ENCODE assay signal across 26 mouse cellular contexts in the genomic region with DNA sequence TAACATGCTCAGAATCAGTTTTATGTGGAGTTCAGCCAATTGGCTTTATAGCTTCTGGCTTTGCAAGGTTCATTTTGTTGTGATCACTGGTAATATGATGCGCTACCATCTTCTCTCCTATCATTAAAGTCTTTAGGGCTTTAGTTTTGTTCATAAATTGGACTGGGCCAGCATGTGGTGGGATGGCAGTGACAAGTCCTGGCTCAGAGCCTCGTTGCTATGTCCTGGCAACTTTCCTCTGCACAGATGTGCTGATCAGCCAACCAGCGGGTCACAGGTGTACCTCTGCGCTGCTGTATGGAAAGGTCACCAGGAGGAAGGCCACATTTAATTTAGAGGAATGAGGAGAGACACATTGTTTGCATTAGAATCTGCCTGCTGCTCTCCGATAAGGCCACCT.
A peak's percentile ranks its signal among the peaks of the same experiment; 100 is the strongest.
DNase-seq lines count a peak whose midpoint lies in the region; ATAC-seq and TF ChIP-seq lines count a peak whose summit lies in the region.
"Had no signal": no experiment of that assay in that cellular context is flagged by ENCODE, and none has a peak within 500 bp of the region (broad histone marks: within the 10 kb centered on the region; RNA-seq: fewer than 3 reads in every experiment).

No protein-coding gene starts in this region.

- H3K4me1 ChIP-seq in forebrain, embryonic 12.5 days: no peaks in the 10 kb centered on the region
- no peaks in the 10 kb centered on the region for H3K4me1 ChIP-seq in forebrain, embryonic 10.5 days
- H3K4me1 ChIP-seq in hindbrain, embryonic 15.5 days (replicated peaks): no peaks in the 10 kb centered on the region
- no peaks in the 10 kb centered on the region for H3K4me1 ChIP-seq in hindbrain, embryonic 10.5 days (replicated peaks)
- peaks cover 6% of the 10 kb centered on the region for H3K4me1 ChIP-seq in neural tube, embryonic 13.5 days (replicated peaks)
- H3K4me1 ChIP-seq in midbrain, postnatal 0 days (ENCODE audit: insufficient read depth, low read length): no peaks in the 10 kb centered on the region
- H3K4me1 ChIP-seq: embryonic facial prominence, embryonic 13.5 days; heart, embryonic 13.5 days; intestine, embryonic 15.5 days; liver, embryonic 12.5 days had no signal

- no peaks in the 10 kb centered on the region for H3K9me3 ChIP-seq in forebrain, embryonic 12.5 days
- H3K9me3 ChIP-seq in forebrain, embryonic 10.5 days: no peaks in the 10 kb centered on the region
- H3K9me3 ChIP-seq in hindbrain, embryonic 15.5 days: no peaks in the 10 kb centered on the region
- H3K9me3 ChIP-seq in hindbrain, embryonic 10.5 days: no peaks in the 10 kb centered on the region
- no peaks in the 10 kb centered on the region for H3K9me3 ChIP-seq in neural tube, embryonic 13.5 days
- no peaks in the 10 kb centered on the region for H3K9me3 ChIP-seq in midbrain, postnatal 0 days (ENCODE audit: low read length)
- H3K9me3 ChIP-seq: embryonic facial prominence, embryonic 13.5 days; forebrain, embryonic 15.5 days; heart, embryonic 13.5 days; intestine, embryonic 15.5 days; liver, embryonic 12.5 days had no signal

- H3K27me3 ChIP-seq in forebrain, embryonic 12.5 days: no peaks in the 10 kb centered on the region
- H3K27me3 ChIP-seq in forebrain, embryonic 10.5 days (ENCODE audit: poor library complexity, severe bottlenecking): no peaks in the 10 kb centered on the region
- H3K27me3 ChIP-seq in hindbrain, embryonic 15.5 days: no peaks in the 10 kb centered on the region
- H3K27me3 ChIP-seq in hindbrain, embryonic 10.5 days (ENCODE audit: insufficient read depth, poor library complexity, severe bottlenecking): no peaks in the 10 kb centered on the region
- H3K27me3 ChIP-seq in neural tube, embryonic 13.5 days: no peaks in the 10 kb centered on the region
- H3K27me3 ChIP-seq in midbrain, postnatal 0 days (ENCODE audit: insufficient read depth, low read length): no peaks in the 10 kb centered on the region
- H3K27me3 ChIP-seq: embryonic facial prominence, embryonic 13.5 days; forebrain, embryonic 15.5 days; heart, embryonic 13.5 days; intestine, embryonic 15.5 days; liver, embryonic 12.5 days had no signal

- no peak for TF ChIP-seq CTCF in midbrain, postnatal 0 days (IDR thresholded peaks at IDR 0.05)

- H3K4me3 ChIP-seq in forebrain, embryonic 12.5 days (replicated peaks): no peak overlapping the region
- H3K4me3 ChIP-seq in forebrain, embryonic 10.5 days: no peak overlapping the region
- no peak overlapping the region for H3K4me3 ChIP-seq in hindbrain, embryonic 15.5 days
- H3K4me3 ChIP-seq in hindbrain, embryonic 10.5 days: no peak overlapping the region
- H3K4me3 ChIP-seq in neural tube, embryonic 13.5 days: no peak overlapping the region
- no peak overlapping the region for H3K4me3 ChIP-seq in midbrain, postnatal 0 days (ENCODE audit: low read depth, low read length)
- H3K4me3 ChIP-seq: embryonic facial prominence, embryonic 13.5 days; erythroblast, embryonic 14.5 days; forebrain, embryonic 15.5 days; heart, embryonic 13.5 days; intestine, embryonic 15.5 days; layer of hippocampus, adult 2 months; left cerebral cortex, adult 2 months; liver, embryonic 12.5 days had no signal

- 71% methylated on average over 5 of the region's 5 CpGs for WGBS in forebrain, embryonic 12.5 days
- 77% methylated on average over 5 of the region's 5 CpGs for WGBS in forebrain, embryonic 10.5 days
- WGBS in hindbrain, embryonic 15.5 days: 58% methylated on average over 5 of the region's 5 CpGs
- WGBS in hindbrain, embryonic 10.5 days: 84% methylated on average over 5 of the region's 5 CpGs
- WGBS in neural tube, embryonic 13.5 days: 56% methylated on average over 5 of the region's 5 CpGs
- 74% methylated on average over 5 of the region's 5 CpGs for WGBS in midbrain, postnatal 0 days

- 0 out of 2 replicates have a peak, but pooled peaks have one; percentile 6 for ATAC-seq in forebrain, embryonic 12.5 days (ENCODE audit: low FRiP score)
- ATAC-seq in hindbrain, embryonic 15.5 days (ENCODE audit: low FRiP score, low read depth): peak; percentile 42; the same call in 1 of the 2 replicates
- ATAC-seq in neural tube, embryonic 13.5 days (ENCODE audit: low read depth): peak; percentile 82
- no peak for ATAC-seq in midbrain, postnatal 0 days (ENCODE audit: low FRiP score)
- ATAC-seq: CD4-positive, CD25-positive, alpha-beta regulatory T cell, adult 4 months; forebrain, embryonic 15.5 days; intestine, embryonic 15.5 days; liver, embryonic 12.5 days; liver, postnatal 0 days had no signal

- DNase-seq in forebrain, embryonic 10.5 days (ENCODE audit: extremely low spot score, low spot score): no peak
- no peak for DNase-seq in hindbrain, embryonic 10.5 days (ENCODE audit: low spot score)
- DNase-seq in neural tube, embryonic 10.5 days (ENCODE audit: extremely low spot score, low spot score): no peak
- DNase-seq in midbrain, postnatal 0 days (ENCODE audit: low spot score): peak; percentile 25
- DNase-seq: adrenal gland, postnatal 14 days; cerebellum, adult 18-20 months; embryo, embryonic 11 days; heart, postnatal 10 days; kidney, adult 2 months; kidney, postnatal 36 days; liver, postnatal 0 days; lung, postnatal 36 days; thymus, adult 2 months; thymus, postnatal 36 days had no signal

- H3K27ac ChIP-seq in forebrain, embryonic 12.5 days: no peak overlapping the region
- H3K27ac ChIP-seq in forebrain, embryonic 10.5 days: no peak overlapping the region
- no peak overlapping the region for H3K27ac ChIP-seq in hindbrain, embryonic 15.5 days (replicated peaks)
- H3K27ac ChIP-seq in hindbrain, embryonic 10.5 days: no peak overlapping the region
- H3K27ac ChIP-seq in neural tube, embryonic 13.5 days (replicated peaks): no peak overlapping the region
- H3K27ac ChIP-seq in midbrain, postnatal 0 days (ENCODE audit: low read depth, low read length): no peak overlapping the region
- H3K27ac ChIP-seq: embryonic facial prominence, embryonic 13.5 days; forebrain, embryonic 15.5 days; heart, embryonic 13.5 days; intestine, embryonic 15.5 days; layer of hippocampus, adult 2 months; left cerebral cortex, adult 2 months; liver, embryonic 12.5 days had no signal

- no peak overlapping the region for H3K9ac ChIP-seq in forebrain, embryonic 12.5 days
- no peak overlapping the region for H3K9ac ChIP-seq in hindbrain, embryonic 15.5 days
- H3K9ac ChIP-seq in neural tube, embryonic 13.5 days: no peak overlapping the region
- H3K9ac ChIP-seq in midbrain, postnatal 0 days (replicated peaks; ENCODE audit: low read length, poor library complexity, severe bottlenecking): no peak overlapping the region
- H3K9ac ChIP-seq: embryonic facial prominence, embryonic 13.5 days; forebrain, embryonic 15.5 days; heart, embryonic 13.5 days; intestine, embryonic 15.5 days; liver, embryonic 12.5 days; liver, postnatal 0 days had no signal

- no peak overlapping the region for H3K4me2 ChIP-seq in forebrain, embryonic 12.5 days
- no peak overlapping the region for H3K4me2 ChIP-seq in hindbrain, embryonic 15.5 days
- no peak overlapping the region for H3K4me2 ChIP-seq in neural tube, embryonic 13.5 days
- H3K4me2 ChIP-seq in midbrain, postnatal 0 days (ENCODE audit: low read depth, low read length, poor library complexity, severe bottlenecking): no peak overlapping the region
- H3K4me2 ChIP-seq: embryonic facial prominence, embryonic 13.5 days; forebrain, embryonic 15.5 days; heart, embryonic 13.5 days; intestine, embryonic 15.5 days; liver, embryonic 12.5 days had no signal

- H3K36me3 ChIP-seq in forebrain, embryonic 12.5 days (replicated peaks): no peaks in the 10 kb centered on the region
- H3K36me3 ChIP-seq in forebrain, embryonic 10.5 days (replicated peaks): no peaks in the 10 kb centered on the region
- no peaks in the 10 kb centered on the region for H3K36me3 ChIP-seq in hindbrain, embryonic 15.5 days
- no peaks in the 10 kb centered on the region for H3K36me3 ChIP-seq in hindbrain, embryonic 10.5 days
- H3K36me3 ChIP-seq in neural tube, embryonic 13.5 days: no peaks in the 10 kb centered on the region
- H3K36me3 ChIP-seq in midbrain, postnatal 0 days (ENCODE audit: insufficient read depth, low read length): no peaks in the 10 kb centered on the region
- H3K36me3 ChIP-seq: embryonic facial prominence, embryonic 13.5 days; forebrain, embryonic 15.5 days; heart, embryonic 13.5 days; intestine, embryonic 15.5 days; liver, embryonic 12.5 days had no signal
